Mouse (Mus musculus): Measurements from ENCODE around the gene Numa1. TPM values are rescaled to one million over a fixed set of nuclear protein-coding genes. Genes with fewer than 3 reads are reported as not detected.
"Not testable (repeated sequence)": the region's sequence is repeated elsewhere in the genome, so short reads cannot be mapped to it uniquely, and the experiment has no call there.

Gene Numa1
- polyA plus RNA-seq, 1 experiment, result 68.8 TPM

- no peak for DNase-seq (ENCODE audit: extremely low spot score in 1 of 2, low spot score in 1 of 2)
Measured at GRCm38 (mm10) chr7:101935957-101936356, 2.0 kb downstream of the Numa1 start.

GRCm38 (mm10) chr7:101936996-101937395, 3.1 kb downstream of the Numa1 start:
- DNase-seq (ENCODE audit: extremely low spot score in 1 of 2, low spot score in 1 of 2), result no peak

- DNase-seq (ENCODE audit: extremely low spot score in 1 of 2, low spot score in 1 of 2), result peak in 1 of 2 experiments; percentile 46
Measured at GRCm38 (mm10) chr7:101937569-101937968, 3.7 kb downstream of the Numa1 start.

- DNase-seq (ENCODE audit: extremely low spot score in 1 of 2, low spot score in 1 of 2), result no peak
Measured at GRCm38 (mm10) chr7:101938348-101938747, 4.4 kb downstream of the Numa1 start.

- no peak for DNase-seq (ENCODE audit: extremely low spot score in 1 of 2, low spot score in 1 of 2)
Measured at GRCm38 (mm10) chr7:101939758-101940157, 5.8 kb downstream of the Numa1 start.

GRCm38 (mm10) chr7:101949008-101949407, 15.1 kb downstream of the Numa1 start:
- DNase-seq (ENCODE audit: extremely low spot score in 1 of 2, low spot score in 1 of 2), result not testable (repeated sequence)

- no peak for DNase-seq (ENCODE audit: extremely low spot score in 1 of 2, low spot score in 1 of 2)
Measured at GRCm38 (mm10) chr7:101951648-101952047, 17.7 kb downstream of the Numa1 start.

GRCm38 (mm10) chr7:101952098-101952497, 18.2 kb downstream of the Numa1 start:
- DNase-seq (ENCODE audit: extremely low spot score in 1 of 2, low spot score in 1 of 2), result no peak

GRCm38 (mm10) chr7:101954163-101954562, 20.3 kb downstream of the Numa1 start:
- peak in 1 of 2 experiments; percentile 61 for DNase-seq (ENCODE audit: extremely low spot score in 1 of 2, low spot score in 1 of 2)

GRCm38 (mm10) chr7:101955276-101955675, 21.4 kb downstream of the Numa1 start:
- no peak for DNase-seq (ENCODE audit: extremely low spot score in 1 of 2, low spot score in 1 of 2)

GRCm38 (mm10) chr7:101955862-101956261, 22.0 kb downstream of the Numa1 start:
- no peak for DNase-seq (ENCODE audit: extremely low spot score in 1 of 2, low spot score in 1 of 2)

- no peak for DNase-seq (ENCODE audit: extremely low spot score in 1 of 2, low spot score in 1 of 2)
Measured at GRCm38 (mm10) chr7:101956481-101956880, 22.6 kb downstream of the Numa1 start.

- DNase-seq (ENCODE audit: extremely low spot score in 1 of 2, low spot score in 1 of 2), result no peak
Measured at GRCm38 (mm10) chr7:101956911-101957310, 23.0 kb downstream of the Numa1 start.

GRCm38 (mm10) chr7:101962829-101963228, 28.9 kb downstream of the Numa1 start:
- DNase-seq (ENCODE audit: extremely low spot score in 1 of 2, low spot score in 1 of 2), result no peak

GRCm38 (mm10) chr7:101963621-101964020, 29.7 kb downstream of the Numa1 start:
- DNase-seq (ENCODE audit: extremely low spot score in 1 of 2, low spot score in 1 of 2), result no peak

- DNase-seq (ENCODE audit: extremely low spot score in 1 of 2, low spot score in 1 of 2), result no peak
Measured at GRCm38 (mm10) chr7:101964551-101964950, 30.6 kb downstream of the Numa1 start.

GRCm38 (mm10) chr7:101965606-101966005, 31.7 kb downstream of the Numa1 start:
- DNase-seq (ENCODE audit: extremely low spot score in 1 of 2, low spot score in 1 of 2), result no peak

- DNase-seq (ENCODE audit: extremely low spot score in 1 of 2, low spot score in 1 of 2), result no peak
Measured at GRCm38 (mm10) chr7:101967256-101967655, 33.3 kb downstream of the Numa1 start.

- no peak for DNase-seq (ENCODE audit: extremely low spot score in 1 of 2, low spot score in 1 of 2)
Measured at GRCm38 (mm10) chr7:101968751-101969150, 34.8 kb downstream of the Numa1 start.

- DNase-seq (ENCODE audit: extremely low spot score in 1 of 2, low spot score in 1 of 2), result peak; percentile 50 to 82
Measured at GRCm38 (mm10) chr7:101969694-101970428, 36.0 kb downstream of the Numa1 start.

- DNase-seq (ENCODE audit: extremely low spot score in 1 of 2, low spot score in 1 of 2), result peak; percentile 81 to 90
Measured at GRCm38 (mm10) chr7:101970429-101970775, 36.5 kb downstream of the Numa1 start.

- peak; percentile 58 to 80 for DNase-seq (ENCODE audit: extremely low spot score in 1 of 2, low spot score in 1 of 2)
Measured at GRCm38 (mm10) chr7:101970821-101971461, 37.0 kb downstream of the Numa1 start.
